Mouse (Mus musculus): ENCODE measurements at regions not wholly inside any gene's neighbourhood (a gene's known extent, or its start where the extent isn't known, plus 50 kb on each side); places are given as distances from the start of the nearest gene placed in this dataset.

- no peak for TF ChIP-seq ZNF384 (IDR thresholded peaks at IDR 0.05; ENCODE audit: low read depth, low read length)
- TF ChIP-seq HCFC1 (IDR thresholded peaks at IDR 0.05; ENCODE audit: borderline replicate concordance, insufficient read depth, low read length), result no peak
- no peak for TF ChIP-seq MAFK (IDR thresholded peaks at IDR 0.05; ENCODE audit: insufficient read depth, low read depth, low read length)
- no peak for TF ChIP-seq ZC3H11A (IDR thresholded peaks at IDR 0.05; ENCODE audit: borderline replicate concordance, low read depth, low read length)
- no peak for TF ChIP-seq CHD2 (IDR thresholded peaks at IDR 0.05; ENCODE audit: low read depth, low read length)
Measured at GRCm38 (mm10) chr10:26632266-26632665, 121.0 kb upstream of the Arhgap18 start.

All from ES-E14 (cell line).